8 mouse cellular contexts compared by ENCODE assay signal in the genomic region with DNA sequence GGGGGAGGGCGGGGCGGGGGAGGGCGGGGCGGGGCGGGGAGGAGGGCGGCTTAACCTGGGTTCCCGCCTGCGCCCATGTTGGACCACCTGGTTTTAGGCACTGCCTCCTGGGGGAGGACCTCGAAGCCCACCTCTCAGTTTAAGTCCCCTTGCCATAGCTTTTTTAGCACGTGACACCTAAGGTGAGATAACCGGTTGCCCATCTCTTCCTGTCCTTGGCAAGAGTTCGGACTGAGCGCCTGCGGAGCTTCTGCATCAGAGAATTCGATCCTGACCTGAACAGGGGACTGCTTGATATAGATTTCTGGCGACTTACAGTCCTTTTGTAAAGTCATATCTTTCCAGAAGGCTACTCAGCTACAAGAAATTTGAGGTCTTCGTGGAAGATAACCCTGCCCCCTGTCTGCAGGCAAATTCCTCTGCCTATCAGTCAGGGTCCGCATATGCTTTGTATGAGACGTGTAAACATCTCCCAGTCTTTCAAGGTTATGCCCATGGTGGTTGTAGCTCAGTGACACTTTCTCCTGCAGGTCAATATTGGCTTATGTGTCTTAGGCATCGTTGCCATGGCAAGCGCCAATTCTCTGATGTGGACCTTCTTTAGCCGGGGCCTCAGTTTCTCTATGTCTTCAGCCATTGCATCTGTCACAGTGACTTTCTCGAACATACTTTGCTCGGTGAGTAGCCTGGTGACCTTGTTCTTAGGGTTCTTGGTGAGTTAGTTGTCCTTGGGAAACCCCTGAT. TPM values are rescaled to one million over a fixed set of nuclear protein-coding genes. Genes with fewer than 3 reads are reported as not detected.
DNase-seq lines count a peak whose midpoint lies in the region; ATAC-seq and TF ChIP-seq lines count a peak whose summit lies in the region.

No protein-coding gene starts in this region.

- H3K27ac ChIP-seq in kidney, embryonic 15.5 days: no peak overlapping the region
- 0 out of 2 replicates have a peak overlapping the region, but pooled peaks have one; percentile 93 for H3K27ac ChIP-seq in heart, postnatal 0 days (ENCODE audit: low read depth)
- H3K27ac ChIP-seq in liver, embryonic 11.5 days (ENCODE audit: low read depth, low read length): no peak overlapping the region
- no peak overlapping the region for H3K27ac ChIP-seq in stomach, embryonic 16.5 days (ENCODE audit: low read length)

- no peak for DNase-seq in kidney, postnatal 36 days
- no peak for DNase-seq in G1E (ENCODE audit: low spot score)
- DNase-seq in cerebellum, adult 9-10 months: peak; percentile 74
- no peak for DNase-seq in heart, postnatal 0 days (ENCODE audit: low spot score)
- DNase-seq in liver, embryonic 11.5 days (ENCODE audit: low spot score): no peak
- DNase-seq in thymus, postnatal 14 days: no peak

- H3K4me1 ChIP-seq in kidney, embryonic 15.5 days: peaks cover 19% of the 10 kb centered on the region
- peaks cover 23% of the 10 kb centered on the region for H3K4me1 ChIP-seq in G1E (ENCODE audit: insufficient read depth, low read depth, low read length)
- H3K4me1 ChIP-seq in heart, postnatal 0 days (ENCODE audit: control insufficient read depth, insufficient read depth): peaks cover 15% of the 10 kb centered on the region; the same call in 1 of the 2 replicates
- peaks cover 13% of the 10 kb centered on the region for H3K4me1 ChIP-seq in liver, embryonic 11.5 days (replicated peaks; ENCODE audit: control insufficient read depth, insufficient read depth, low read length)
- H3K4me1 ChIP-seq in stomach, embryonic 16.5 days (ENCODE audit: control insufficient read depth, insufficient read depth, low read length): 0 out of 2 replicates have a peak, but pooled peaks cover 10% of the 10 kb centered on the region

- H3K4me3 ChIP-seq in kidney, embryonic 15.5 days (replicated peaks): peak overlapping the region; percentile 76
- peak overlapping the region; percentile 79; the same call in 1 of the 2 replicates for H3K4me3 ChIP-seq in G1E (ENCODE audit: low read depth, low read length)
- H3K4me3 ChIP-seq in heart, postnatal 0 days (ENCODE audit: low read depth, low read length): peak overlapping the region; percentile 89
- H3K4me3 ChIP-seq in liver, embryonic 11.5 days (ENCODE audit: low read depth, low read length): peak overlapping the region; percentile 76
- H3K4me3 ChIP-seq in stomach, embryonic 16.5 days (replicated peaks; ENCODE audit: low read length): peak overlapping the region; percentile 81

- H3K27me3 ChIP-seq in kidney, embryonic 15.5 days: no peaks in the 10 kb centered on the region
- peaks cover 2% of the 10 kb centered on the region; the same call in 1 of the 2 replicates for H3K27me3 ChIP-seq in G1E (ENCODE audit: insufficient read depth, low read length)
- H3K27me3 ChIP-seq in heart, postnatal 0 days (ENCODE audit: control insufficient read depth, insufficient read depth, low read length): no peaks in the 10 kb centered on the region
- H3K27me3 ChIP-seq in liver, embryonic 11.5 days (replicated peaks; ENCODE audit: control insufficient read depth, insufficient read depth, low read length): no peaks in the 10 kb centered on the region
- H3K27me3 ChIP-seq in stomach, embryonic 16.5 days (ENCODE audit: control insufficient read depth, insufficient read depth, low read length): no peaks in the 10 kb centered on the region

- no peak; the same call in 1 of the 2 replicates for ATAC-seq in kidney, embryonic 15.5 days (replicated peaks; ENCODE audit: low FRiP score)
- ATAC-seq in G1E (ENCODE audit: extremely low read depth, insufficient number of reproducible peaks, low FRiP score, poor library complexity, severe bottlenecking): no peak
- no peak; the same call in 1 of the 2 replicates for ATAC-seq in heart, postnatal 0 days (ENCODE audit: insufficient read depth, low read depth)
- no peak for ATAC-seq in liver, embryonic 11.5 days (replicated peaks; ENCODE audit: low FRiP score)
- no peak for ATAC-seq in stomach, embryonic 16.5 days (ENCODE audit: insufficient read depth, low FRiP score)

- H3K9me3 ChIP-seq in kidney, embryonic 15.5 days (replicated peaks): no peaks in the 10 kb centered on the region
- no peaks in the 10 kb centered on the region for H3K9me3 ChIP-seq in G1E (replicated peaks)
- H3K9me3 ChIP-seq in heart, postnatal 0 days (replicated peaks; ENCODE audit: control insufficient read depth, low read length): no peaks in the 10 kb centered on the region
- no peaks in the 10 kb centered on the region for H3K9me3 ChIP-seq in liver, embryonic 11.5 days (ENCODE audit: control insufficient read depth, low read length)
- no peaks in the 10 kb centered on the region for H3K9me3 ChIP-seq in stomach, embryonic 16.5 days (replicated peaks; ENCODE audit: control insufficient read depth, low read length)

- no peak for TF ChIP-seq CTCF in G1E (IDR thresholded peaks at IDR 0.05; ENCODE audit: low read depth, low read length)
- TF ChIP-seq CTCF in heart, postnatal 0 days (IDR thresholded peaks at IDR 0.05; ENCODE audit: low read depth): no peak; the same call in 1 of the 2 replicates

- 0 out of 2 replicates have a peak overlapping the region, but pooled peaks have one; percentile 35 for H3K9ac ChIP-seq in kidney, embryonic 15.5 days
- peak overlapping the region; percentile 78; the same call in 1 of the 2 replicates for H3K9ac ChIP-seq in heart, postnatal 0 days (replicated peaks; ENCODE audit: low read depth, low read length)
- peak overlapping the region; percentile 35; the same call in 1 of the 2 replicates for H3K9ac ChIP-seq in liver, embryonic 11.5 days (ENCODE audit: low read depth, low read length)
- peak overlapping the region; percentile 89; the same call in 1 of the 2 replicates for H3K9ac ChIP-seq in stomach, embryonic 16.5 days (ENCODE audit: low read length)

- no peak for TF ChIP-seq EP300 in heart, postnatal 0 days (IDR thresholded peaks at IDR 0.05; ENCODE audit: low read depth)

- peaks cover 19% of the 10 kb centered on the region for H3K36me3 ChIP-seq in kidney, embryonic 15.5 days
- peaks cover 26% of the 10 kb centered on the region for H3K36me3 ChIP-seq in G1E (replicated peaks)
- H3K36me3 ChIP-seq in heart, postnatal 0 days (replicated peaks; ENCODE audit: control insufficient read depth, insufficient read depth, low read length): peaks cover 12% of the 10 kb centered on the region
- peaks cover under 1% of the 10 kb centered on the region; the same call in 1 of the 2 replicates for H3K36me3 ChIP-seq in liver, embryonic 11.5 days (ENCODE audit: control insufficient read depth, insufficient read depth, low read length)
- no peaks in the 10 kb centered on the region for H3K36me3 ChIP-seq in stomach, embryonic 16.5 days (ENCODE audit: control insufficient read depth, insufficient read depth, low read length)

- WGBS in kidney, embryonic 15.5 days: 30% methylated on average over 23 of the region's 24 CpGs
- 38% methylated on average over 16 of the region's 24 CpGs for WGBS in heart, postnatal 0 days
- 33% methylated on average over 19 of the region's 24 CpGs for WGBS in liver, embryonic 11.5 days
- WGBS in stomach, embryonic 16.5 days: 32% methylated on average over 19 of the region's 24 CpGs

- H3K4me2 ChIP-seq in kidney, embryonic 15.5 days: peak overlapping the region; percentile 82
- H3K4me2 ChIP-seq in heart, postnatal 0 days (ENCODE audit: low read depth, low read length): peak overlapping the region; percentile 85
- H3K4me2 ChIP-seq in liver, embryonic 11.5 days: peak overlapping the region; percentile 81
- H3K4me2 ChIP-seq in stomach, embryonic 16.5 days (ENCODE audit: low read depth, low read length): peak overlapping the region; percentile 65

RNA-seq across cellular contexts. Expression of gene Tmem42, which starts 0.7 kb away (rescaled TPM):
- 19.9 and 20.9 TPM in 2 replicates for polyA plus RNA-seq in kidney, embryonic 15.5 days (2015; fragmentation: Nextera tagmentation; extraction: Ambion mirVana)
- total RNA-seq in G1E (2014; fragmentation: Nextera tagmentation): 2.8 and 5.1 TPM in 2 replicates
- 8.0 and 8.2 TPM in 2 replicates for total RNA-seq in G1E (2017)
- polyA plus RNA-seq in G1E (2012): 2.1 and 4.7 TPM in 2 replicates
- 13.8 and 22.1 TPM in 2 replicates for total RNA-seq in heart, postnatal 0 days (2014; rRNA removed; ENCODE audit: low replicate concordance)
- 27.5 and 28.1 TPM in 2 replicates for polyA plus RNA-seq in heart, postnatal 0 days (2015; fragmentation: Nextera tagmentation; extraction: Ambion mirVana)
- polyA plus RNA-seq in liver, embryonic 11.5 days (2014; fragmentation: Nextera tagmentation; extraction: Ambion mirVana): 8.8 and 11.6 TPM in 2 replicates
- 18.7 and 20.7 TPM in 2 replicates for polyA plus RNA-seq in stomach, embryonic 16.5 days (2015; fragmentation: Nextera tagmentation; extraction: Ambion mirVana)

RNA-seq across cellular contexts. Expression of gene Tgm4, which starts 12.7 kb away (rescaled TPM):
- 0.41 and 0.70 TPM in 2 replicates for polyA plus RNA-seq in kidney, embryonic 15.5 days (2015; fragmentation: Nextera tagmentation; extraction: Ambion mirVana)
- total RNA-seq in G1E (2014; fragmentation: Nextera tagmentation) (not detected in 2 replicates), G1E (2017) (0.17 and 0.33 TPM in 2 replicates)
- polyA plus RNA-seq in G1E (2012): not detected in 2 replicates
- not detected in 2 replicates for total RNA-seq in heart, postnatal 0 days (2014; rRNA removed; ENCODE audit: low replicate concordance)
- polyA plus RNA-seq in heart, postnatal 0 days (2015; fragmentation: Nextera tagmentation; extraction: Ambion mirVana): 0.19 and 0.20 TPM in 2 replicates
- polyA plus RNA-seq in liver, embryonic 11.5 days (2014; fragmentation: Nextera tagmentation; extraction: Ambion mirVana): 0.23 and 0.35 TPM in 2 replicates
- 0.48 and 0.50 TPM in 2 replicates for polyA plus RNA-seq in stomach, embryonic 16.5 days (2015; fragmentation: Nextera tagmentation; extraction: Ambion mirVana)

Comparison
In these comparisons a context has a peak if more than half of its experiments do, and no peak if none do; other contexts are left out.
1. H3K9ac ChIP-seq: peak in every context shown above with its lines; median percentile 89 in stomach, embryonic 16.5 days; 78 in heart, postnatal 0 days; 35 in kidney, embryonic 15.5 days; 35 in liver, embryonic 11.5 days.